Mouse (Mus musculus) liver, embryonic 15.5 days (tissue): ENCODE data around the gene Aloxe3. TPM values are rescaled to one million over a fixed set of nuclear protein-coding genes. Genes with fewer than 3 reads are reported as not detected.
A peak's percentile ranks its signal among the peaks of the same experiment; 100 is the strongest.

Experiments used
- ATAC-seq: fragments of 200-750 bp; cut with Nextera tagmentation; 2 replicates; pipeline ENCODE4 v1.8.0; 2017; ENCODE audit warnings: moderate number of reproducible peaks, mild to moderate bottlenecking, moderate library complexity; ENCODE audit not compliant: insufficient read depth
- H3K27ac ChIP-seq: fragments of 300-500 bp; sonication (generic); replicated peaks from 2 replicates; pipeline ENCODE4 v1.5.1; 2015; ENCODE audit warnings: mild to moderate bottlenecking, inconsistent platforms
- H3K27me3 ChIP-seq: fragments of 300-500 bp; sonication (generic); 2 replicates; pipeline ENCODE4 v1.6.1; 2015; ENCODE audit warnings: mild to moderate bottlenecking, inconsistent platforms
- H3K36me3 ChIP-seq: fragments of 300-500 bp; sonication (generic); replicated peaks from 2 replicates; pipeline ENCODE4 v1.6.1; 2015; ENCODE audit warnings: moderate library complexity, mild to moderate bottlenecking, inconsistent platforms
- H3K4me1 ChIP-seq: fragments of 300-500 bp; sonication (generic); replicated peaks from 2 replicates; pipeline ENCODE4 v1.6.1; 2015; ENCODE audit warnings: inconsistent platforms
- H3K4me2 ChIP-seq: fragments of 300-500 bp; sonication (generic); 2 replicates; pipeline ENCODE4 v1.6.1; 2015; ENCODE audit warnings: moderate library complexity, mild to moderate bottlenecking, inconsistent platforms
- H3K4me3 ChIP-seq: fragments of 300-500 bp; sonication (generic); replicated peaks from 2 replicates; pipeline ENCODE4 v1.5.1; 2015; ENCODE audit warnings: mild to moderate bottlenecking, inconsistent platforms
- H3K9ac ChIP-seq: fragments of 300-500 bp; sonication (generic); 2 replicates; pipeline ENCODE4 v1.6.1; 2015; ENCODE audit warnings: moderate library complexity, mild to moderate bottlenecking, inconsistent platforms
- H3K9me3 ChIP-seq: fragments of 300-500 bp; sonication (generic); replicated peaks from 2 replicates; pipeline ENCODE4 v1.6.1; 2016; ENCODE audit warnings: inconsistent platforms
- WGBS: fragments of 180-500 bp; shearing (Covaris S2); methylation state at CpG from one replicate; pipeline ENCODE4 v1.1.7; 2015; ENCODE audit warnings: mixed read lengths; ENCODE audit not compliant: insufficient replicate concordance; 5-methylcytosine and 5-hydroxymethylcytosine counted together
- polyA plus RNA-seq: library from polyadenylated mRNA; unstranded; fragments of >200 nt; fragmentation: Nextera tagmentation; extraction: Ambion mirVana; gene quantifications from 2 replicates; pipeline ENCODE4 v1.2.1, GENCODE M21; 2015

Gene Aloxe3
- polyA plus RNA-seq, 1 experiment from 2014 or later: not detected

GRCm38 (mm10) chr11:69095511-69096231 lies 30.0 kb upstream of the Aloxe3 start:
- H3K4me1 ChIP-seq: peaks cover 90% of the 10 kb centered on the region

DNA sequence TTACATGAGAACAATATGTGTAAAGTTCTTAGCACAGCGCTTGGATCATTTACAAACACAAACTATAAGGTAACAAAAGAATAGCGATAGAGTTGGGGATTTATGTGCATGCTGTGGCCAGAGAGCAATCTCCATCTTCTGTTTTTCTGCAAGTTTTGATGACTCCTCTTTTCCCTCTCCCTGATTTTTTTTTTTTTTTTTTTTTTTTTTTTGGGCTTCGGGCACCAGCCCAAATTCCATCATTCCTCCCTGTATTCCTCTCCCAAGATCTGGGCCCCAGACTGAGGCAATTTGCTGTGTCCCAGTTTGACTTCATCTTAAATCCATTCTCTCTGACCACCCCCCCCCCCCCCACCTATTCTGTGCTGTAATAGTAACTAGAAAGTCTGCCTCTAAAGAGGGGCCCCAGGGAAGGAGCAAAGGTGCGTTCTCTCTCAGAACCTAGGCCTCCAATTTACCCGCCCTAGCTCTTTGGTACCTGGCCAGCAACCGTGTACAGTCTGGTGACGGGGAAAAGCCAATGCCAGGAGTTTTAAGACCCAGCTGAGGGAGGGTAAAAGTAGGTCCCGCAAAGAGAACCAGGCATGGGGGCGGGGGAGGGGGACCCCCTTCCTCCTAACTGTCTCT lies 29.2 kb upstream of the Aloxe3 start:
- Histone ChIP-seq H3K4me3 (peak overlapping the region; percentile 67), H3K27ac (peak overlapping the region; percentile 94), H3K4me2 (peak overlapping the region; percentile 94), H3K9me3 (no peaks in the 10 kb centered on the region), H3K27me3 (no peaks in the 10 kb centered on the region), H3K9ac (peak overlapping the region; percentile 77), H3K4me1 (peaks cover 87% of the 10 kb centered on the region), H3K36me3 (peaks cover 25% of the 10 kb centered on the region)
- WGBS: 16% methylated on average over 9 of the region's 9 CpGs
- no peak for ATAC-seq

More at GRCm38 (mm10) chr11:69095511-69096231, 30.0 kb upstream of the Aloxe3 start:
- 1% methylated on average over 27 of the region's 27 CpGs for WGBS
- Histone ChIP-seq H3K4me2 (peak overlapping the region; percentile 94), H3K36me3 (peaks cover 25% of the 10 kb centered on the region), H3K27ac (peak overlapping the region; percentile 94), H3K4me3 (peak overlapping the region; percentile 67), H3K27me3 (no peaks in the 10 kb centered on the region), H3K9me3 (no peaks in the 10 kb centered on the region), H3K9ac (peak overlapping the region; percentile 77)
- ATAC-seq: no peak

GRCm38 (mm10) chr11:69096987-69097900 lies 28.5 kb upstream of the Aloxe3 start:
- peaks cover 81% of the 10 kb centered on the region for H3K4me1 ChIP-seq
- peak overlapping the region; percentile 94 for H3K4me2 ChIP-seq
- H3K27me3 ChIP-seq: no peaks in the 10 kb centered on the region
- peak overlapping the region; percentile 77 for H3K9ac ChIP-seq
- 2% methylated on average over 29 of the region's 29 CpGs for WGBS
- H3K4me3 ChIP-seq: peak overlapping the region; percentile 67
- H3K27ac ChIP-seq: peak overlapping the region; percentile 94
- H3K36me3 ChIP-seq: peaks cover 25% of the 10 kb centered on the region
- ATAC-seq: peak; percentile 40
- H3K9me3 ChIP-seq: no peaks in the 10 kb centered on the region

GRCm38 (mm10) chr11:69098039-69098761 lies 27.5 kb upstream of the Aloxe3 start:
- Histone ChIP-seq H3K9me3 (no peaks in the 10 kb centered on the region), H3K4me2 (peak overlapping the region; percentile 94), H3K27ac (peak overlapping the region; percentile 94), H3K4me1 (peaks cover 74% of the 10 kb centered on the region), H3K36me3 (peaks cover 29% of the 10 kb centered on the region), H3K4me3 (peak overlapping the region; percentile 67), H3K9ac (peak overlapping the region; percentile 19; the same call in 1 of the 2 replicates), H3K27me3 (no peaks in the 10 kb centered on the region)
- WGBS: 30% methylated on average over 8 of the region's 8 CpGs
- ATAC-seq: no peak

DNA sequence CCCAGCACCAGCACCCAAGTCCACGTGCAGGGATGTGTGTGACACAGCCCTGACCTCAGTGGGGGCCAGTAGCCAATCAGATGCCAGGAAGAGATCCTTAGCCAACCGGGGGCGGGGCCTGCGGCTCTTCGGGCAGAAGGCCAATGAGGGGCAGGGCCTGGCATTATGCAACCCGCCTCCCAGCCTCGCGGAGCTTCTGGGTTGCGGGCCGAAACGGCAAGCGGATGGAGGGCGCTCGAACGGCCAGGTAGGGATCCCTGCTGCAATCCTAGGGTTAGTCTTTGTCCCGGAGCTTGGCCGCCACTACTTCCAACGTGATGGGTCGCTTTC lies 27.0 kb upstream of the Aloxe3 start:
- H3K27me3 ChIP-seq: no peaks in the 10 kb centered on the region
- ATAC-seq: peak; percentile 34
- H3K4me2 ChIP-seq: peak overlapping the region; percentile 94
- WGBS: under 1% methylated on average over 19 of the region's 19 CpGs
- H3K36me3 ChIP-seq: peaks cover 35% of the 10 kb centered on the region
- H3K27ac ChIP-seq: peak overlapping the region; percentile 94
- H3K9me3 ChIP-seq: no peaks in the 10 kb centered on the region
- H3K4me3 ChIP-seq: peak overlapping the region; percentile 67
- H3K9ac ChIP-seq: peak overlapping the region; percentile 70
- peaks cover 72% of the 10 kb centered on the region for H3K4me1 ChIP-seq

DNA sequence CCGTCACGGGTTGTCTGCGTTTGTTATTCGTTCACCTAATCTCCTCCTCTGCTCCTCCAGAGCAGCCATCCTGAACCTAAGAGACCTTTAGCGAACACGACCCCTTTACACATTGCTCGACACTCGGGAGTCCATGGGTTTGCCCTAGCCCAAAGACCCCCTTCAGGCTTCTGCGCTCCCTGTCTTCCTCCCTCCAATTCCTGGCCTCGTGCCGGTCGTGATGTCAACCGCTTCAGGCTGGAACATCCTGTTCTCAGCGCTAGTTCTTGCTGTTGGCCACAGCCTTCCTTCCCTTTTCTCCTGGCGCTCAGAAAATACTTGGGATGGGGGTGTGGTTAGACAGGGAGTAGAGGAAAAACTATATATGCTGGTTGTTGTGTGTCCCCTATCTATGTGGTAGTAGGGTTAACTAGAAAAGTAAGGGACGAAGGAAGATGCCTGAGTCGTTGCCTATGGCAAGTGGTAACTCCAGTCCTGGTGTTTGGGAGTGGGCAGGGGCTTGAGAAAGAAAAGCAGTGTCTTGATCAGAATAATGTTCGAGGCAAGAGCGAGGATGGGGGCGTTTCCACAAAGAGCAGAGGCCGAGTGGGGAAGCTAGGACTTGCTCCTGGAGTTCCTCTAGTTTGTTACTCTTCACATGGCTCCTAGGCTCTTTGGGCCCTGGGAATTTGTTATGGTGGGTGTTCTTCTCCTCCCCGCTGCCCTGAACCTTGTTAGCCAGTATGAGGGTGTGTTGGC lies 26.4 kb upstream of the Aloxe3 start:
- H3K4me3 ChIP-seq: peak overlapping the region; percentile 67
- H3K4me2 ChIP-seq: peak overlapping the region; percentile 94
- under 1% methylated on average over 22 of the region's 22 CpGs for WGBS
- ATAC-seq: no peak
- H3K36me3 ChIP-seq: peaks cover 41% of the 10 kb centered on the region
- no peaks in the 10 kb centered on the region for H3K27me3 ChIP-seq
- H3K27ac ChIP-seq: peak overlapping the region; percentile 94
- no peaks in the 10 kb centered on the region for H3K9me3 ChIP-seq
- H3K9ac ChIP-seq: peak overlapping the region; percentile 70
- H3K4me1 ChIP-seq: peaks cover 66% of the 10 kb centered on the region

GRCm38 (mm10) chr11:69099915-69100345 lies 25.8 kb upstream of the Aloxe3 start:
- Histone ChIP-seq H3K36me3 (peaks cover 47% of the 10 kb centered on the region), H3K27ac (peak overlapping the region; percentile 94), H3K4me1 (peaks cover 62% of the 10 kb centered on the region), H3K4me2 (peak overlapping the region; percentile 94), H3K27me3 (no peaks in the 10 kb centered on the region), H3K9ac (peak overlapping the region; percentile 70), H3K4me3 (peak overlapping the region; percentile 67), H3K9me3 (no peaks in the 10 kb centered on the region)
- WGBS: 1% methylated on average over 23 of the region's 23 CpGs
- no peak for ATAC-seq

GRCm38 (mm10) chr11:69100639-69101360 lies 24.9 kb upstream of the Aloxe3 start:
- peaks cover 54% of the 10 kb centered on the region for H3K4me1 ChIP-seq
- peaks cover 55% of the 10 kb centered on the region for H3K36me3 ChIP-seq
- 77% methylated on average over 20 of the region's 20 CpGs for WGBS
- peak overlapping the region; percentile 70; the same call in 1 of the 2 replicates for H3K9ac ChIP-seq
- H3K27me3 ChIP-seq: no peaks in the 10 kb centered on the region
- H3K9me3 ChIP-seq: no peaks in the 10 kb centered on the region
- H3K27ac ChIP-seq: peak overlapping the region; percentile 94; the same call in 1 of the 2 replicates
- H3K4me3 ChIP-seq: peak overlapping the region; percentile 67; the same call in 1 of the 2 replicates
- ATAC-seq: no peak
- peak overlapping the region; percentile 94 for H3K4me2 ChIP-seq

DNA sequence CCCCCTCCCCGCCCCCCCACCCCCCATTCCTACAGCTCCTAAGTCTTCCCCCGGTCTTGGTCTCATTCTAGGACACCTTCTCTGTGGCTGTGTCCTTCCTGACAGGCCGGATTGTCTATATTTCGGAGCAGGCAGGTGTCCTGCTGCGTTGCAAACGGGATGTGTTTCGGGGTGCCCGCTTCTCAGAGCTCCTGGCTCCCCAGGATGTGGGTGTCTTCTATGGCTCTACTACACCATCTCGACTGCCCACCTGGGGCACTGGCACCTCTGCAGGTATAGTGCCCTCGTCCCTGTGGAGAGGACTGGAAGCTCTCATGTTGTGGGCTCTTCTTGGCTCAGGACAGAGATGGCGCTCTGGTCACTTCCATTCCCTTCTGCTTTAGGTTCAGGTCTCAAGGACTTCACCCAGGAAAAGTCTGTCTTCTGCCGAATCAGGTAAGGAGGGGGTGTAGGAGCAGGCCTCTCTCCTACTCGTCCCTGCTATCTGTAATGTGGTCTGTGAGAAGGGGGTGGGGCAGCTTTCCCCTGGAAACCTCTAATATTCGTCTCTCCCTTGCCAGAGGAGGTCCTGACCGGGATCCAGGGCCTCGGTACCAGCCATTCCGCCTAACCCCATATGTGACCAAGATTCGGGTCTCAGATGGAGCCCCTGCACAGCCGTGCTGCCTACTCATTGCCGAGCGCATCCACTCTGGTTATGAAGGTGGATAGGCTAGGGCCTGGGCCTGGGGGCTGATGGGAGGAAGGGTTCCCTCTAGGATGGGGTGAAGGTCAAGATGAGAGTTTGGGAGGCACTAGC lies 23.9 kb upstream of the Aloxe3 start:
- Histone ChIP-seq H3K27ac (no peak overlapping the region), H3K36me3 (peaks cover 65% of the 10 kb centered on the region), H3K9ac (no peak overlapping the region), H3K4me2 (no peak overlapping the region), H3K9me3 (no peaks in the 10 kb centered on the region), H3K4me1 (peaks cover 44% of the 10 kb centered on the region), H3K4me3 (no peak overlapping the region), H3K27me3 (no peaks in the 10 kb centered on the region)
- no peak for ATAC-seq
- 88% methylated on average over 20 of the region's 21 CpGs for WGBS
